Mouse (Mus musculus): ENCODE measurements around the gene Zbtb11. TPM values are rescaled to one million over a fixed set of nuclear protein-coding genes. Genes with fewer than 3 reads are reported as not detected.

The Zbtb11 gene
- polyA plus RNA-seq, 1 experiment from 2014 or later, result 8.4 TPM

DNA sequence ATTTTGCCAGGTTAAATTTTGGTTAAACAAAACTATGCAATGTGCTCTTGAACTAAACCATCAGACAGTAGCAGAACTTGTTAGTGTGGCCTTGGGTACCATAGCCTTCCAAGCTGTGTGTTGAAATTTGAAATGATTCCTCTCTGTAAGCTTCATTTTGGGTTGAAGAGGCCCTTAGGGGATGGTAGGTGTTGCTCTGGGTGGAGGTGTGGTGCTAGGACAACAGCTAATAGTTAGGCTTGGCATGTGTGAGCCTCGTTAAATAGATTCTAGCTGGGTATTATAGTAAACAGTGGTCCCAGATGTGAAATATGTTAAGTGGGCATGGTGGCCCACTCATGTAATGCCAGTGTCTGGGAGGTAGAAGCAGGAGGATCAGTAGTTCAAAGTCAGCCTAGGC is 6.5 kb upstream of the Zbtb11 start:
- TF ChIP-seq CTCF (IDR thresholded peaks at IDR 0.05) (no peak), EP300 (IDR thresholded peaks at IDR 0.05) (no peak)
- peak overlapping the region; percentile 88; the same call in 1 of the 2 replicates for H3K27ac ChIP-seq (ENCODE audit: low read length)
- H3K9ac ChIP-seq (replicated peaks; ENCODE audit: low read depth), result peak overlapping the region; percentile 86
- no peaks in the 10 kb centered on the region for H3K27me3 ChIP-seq (replicated peaks; ENCODE audit: insufficient read depth, low read length)
- H3K9me3 ChIP-seq (ENCODE audit: low read length), result no peaks in the 10 kb centered on the region
- peaks cover 27% of the 10 kb centered on the region for H3K36me3 ChIP-seq (ENCODE audit: insufficient read depth, low read length)
- no peaks in the 10 kb centered on the region for H3K4me1 ChIP-seq (ENCODE audit: insufficient read depth, low read depth, low read length)
- DNase-seq (ENCODE audit: low spot score) (no peak), ATAC-seq (no peak)
- H3K4me3 ChIP-seq (ENCODE audit: low read depth, low read length), result peak overlapping the region; percentile 72
- WGBS, result 11% methylated on average over 1 of the region's 1 CpGs
- peak overlapping the region; percentile 54 for H3K4me2 ChIP-seq (replicated peaks; ENCODE audit: low read depth, low read length)

DNA sequence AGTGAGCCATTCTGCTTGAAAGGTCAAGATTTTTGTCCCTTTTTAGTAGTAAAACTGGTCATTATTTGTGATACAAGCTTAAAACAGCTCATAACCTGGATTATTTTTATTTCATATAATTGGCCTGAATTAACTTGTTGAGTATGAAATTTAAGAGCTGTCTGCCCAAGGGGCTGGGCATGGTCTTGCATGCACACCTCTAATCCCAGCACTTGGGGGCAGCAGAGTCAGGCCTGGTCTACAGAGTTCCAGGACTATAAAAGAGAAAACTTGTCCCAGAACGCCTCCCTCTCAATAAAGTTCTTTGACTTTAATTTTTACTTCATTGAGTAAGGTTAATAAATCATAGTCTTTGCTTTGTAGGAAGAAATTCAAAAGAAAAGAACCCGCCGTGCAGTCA is 4.5 kb upstream of the Zbtb11 start:
- H3K27me3 ChIP-seq (replicated peaks; ENCODE audit: insufficient read depth, low read length), result no peaks in the 10 kb centered on the region
- 70% methylated on average over 3 of the region's 3 CpGs for WGBS
- no peak overlapping the region for H3K4me2 ChIP-seq (replicated peaks; ENCODE audit: low read depth, low read length)
- no peaks in the 10 kb centered on the region; the same call in 1 of the 2 replicates for H3K4me1 ChIP-seq (ENCODE audit: insufficient read depth, low read depth, low read length)
- ATAC-seq, result no peak
- H3K9ac ChIP-seq (replicated peaks; ENCODE audit: low read depth), result no peak overlapping the region
- no peak overlapping the region for H3K27ac ChIP-seq (ENCODE audit: low read length)
- peak; percentile 76 for DNase-seq (ENCODE audit: low spot score)
- H3K9me3 ChIP-seq (ENCODE audit: low read length), result no peaks in the 10 kb centered on the region
- H3K36me3 ChIP-seq (ENCODE audit: insufficient read depth, low read length), result peaks cover 28% of the 10 kb centered on the region
- peak; percentile 73 for TF ChIP-seq CTCF (IDR thresholded peaks at IDR 0.05)
- no peak for TF ChIP-seq EP300 (IDR thresholded peaks at IDR 0.05)
- H3K4me3 ChIP-seq (ENCODE audit: low read depth, low read length), result no peak overlapping the region

DNA sequence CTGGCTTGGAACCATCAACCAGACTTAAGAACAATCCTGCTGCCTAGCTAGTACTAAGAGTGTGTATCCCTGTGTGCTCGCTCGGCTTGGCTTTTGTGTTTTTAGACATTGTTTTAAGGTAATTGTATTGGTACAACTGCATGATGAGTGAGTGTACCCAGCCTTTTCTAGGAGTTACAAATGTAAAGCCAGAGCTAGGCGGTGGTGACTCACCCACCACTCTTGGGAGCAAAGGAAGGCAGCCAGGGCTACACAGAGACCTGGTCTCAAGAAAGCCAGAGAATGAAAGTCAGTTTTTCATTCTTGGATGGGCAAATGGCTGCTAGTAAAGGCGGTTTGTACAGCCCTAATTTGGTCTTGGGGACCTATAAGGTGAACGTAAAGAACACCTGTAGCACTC is 3.3 kb upstream of the Zbtb11 start:
- Histone ChIP-seq H3K4me3 (ENCODE audit: low read depth, low read length) (no peak overlapping the region), H3K27ac (ENCODE audit: low read length) (no peak overlapping the region), H3K4me1 (ENCODE audit: insufficient read depth, low read depth, low read length) (peaks cover 4% of the 10 kb centered on the region; the same call in 1 of the 2 replicates), H3K9me3 (ENCODE audit: low read length) (no peaks in the 10 kb centered on the region), H3K4me2 (replicated peaks; ENCODE audit: low read depth, low read length) (no peak overlapping the region), H3K27me3 (replicated peaks; ENCODE audit: insufficient read depth, low read length) (no peaks in the 10 kb centered on the region), H3K9ac (replicated peaks; ENCODE audit: low read depth) (no peak overlapping the region), H3K36me3 (ENCODE audit: insufficient read depth, low read length) (peaks cover 28% of the 10 kb centered on the region)
- TF ChIP-seq EP300 (IDR thresholded peaks at IDR 0.05), result no peak
- WGBS, result 91% methylated on average over 5 of the region's 5 CpGs
- DNase-seq (ENCODE audit: low spot score), result no peak
- no peak for ATAC-seq

DNA sequence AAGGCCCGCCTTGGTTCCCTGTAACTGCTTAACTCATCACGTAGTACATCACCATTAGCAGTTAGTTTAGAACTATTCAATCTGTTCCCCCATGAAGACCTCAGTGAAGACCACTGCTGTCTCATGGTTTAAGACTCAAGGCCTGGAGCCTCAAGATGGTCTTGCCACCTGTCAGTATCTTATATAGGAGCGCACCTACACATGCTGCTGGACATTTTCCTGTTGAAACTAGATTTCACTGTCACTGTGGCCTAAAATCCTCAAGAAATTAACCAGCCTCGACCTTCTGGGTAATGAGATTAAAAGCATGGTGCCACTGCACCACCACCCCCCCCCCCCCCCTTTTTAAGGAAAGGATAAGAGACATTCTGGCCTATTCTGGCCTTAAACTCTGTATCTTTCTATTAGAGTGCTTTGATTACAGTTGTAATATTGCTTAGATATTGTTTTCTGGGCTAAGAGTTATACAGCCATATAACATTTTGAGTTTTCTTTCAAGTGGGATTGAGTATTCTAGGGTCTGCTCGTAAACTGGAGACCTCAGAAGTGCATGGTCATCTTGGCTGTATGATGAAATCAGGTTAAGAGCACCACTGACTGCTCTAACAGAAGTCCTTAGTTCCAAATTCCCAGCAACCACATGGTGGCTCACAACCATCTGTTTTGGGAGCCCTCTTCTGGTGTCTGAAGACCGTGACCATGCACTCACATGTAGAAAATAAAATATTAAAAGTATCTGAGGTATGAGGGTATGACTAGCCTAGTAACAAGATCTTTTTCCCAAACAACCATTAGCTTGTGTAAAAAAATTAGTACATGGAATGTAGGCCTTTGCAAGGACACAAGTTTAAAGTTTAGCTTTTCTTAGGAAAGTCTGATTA is 1.7 kb upstream of the Zbtb11 start:
- ATAC-seq, result no peak
- Histone ChIP-seq H3K36me3 (ENCODE audit: insufficient read depth, low read length) (peaks cover 28% of the 10 kb centered on the region), H3K4me1 (ENCODE audit: insufficient read depth, low read depth, low read length) (peaks cover 6% of the 10 kb centered on the region; the same call in 1 of the 2 replicates), H3K27ac (ENCODE audit: low read length) (no peak overlapping the region), H3K27me3 (replicated peaks; ENCODE audit: insufficient read depth, low read length) (no peaks in the 10 kb centered on the region), H3K9me3 (ENCODE audit: low read length) (no peaks in the 10 kb centered on the region), H3K4me3 (ENCODE audit: low read depth, low read length) (no peak overlapping the region), H3K9ac (replicated peaks; ENCODE audit: low read depth) (no peak overlapping the region), H3K4me2 (replicated peaks; ENCODE audit: low read depth, low read length) (no peak overlapping the region)
- no peak for TF ChIP-seq CTCF (IDR thresholded peaks at IDR 0.05)
- no peak for TF ChIP-seq EP300 (IDR thresholded peaks at IDR 0.05)
- DNase-seq (ENCODE audit: low spot score), result no peak
- WGBS, result 75% methylated on average over 6 of the region's 6 CpGs

DNA sequence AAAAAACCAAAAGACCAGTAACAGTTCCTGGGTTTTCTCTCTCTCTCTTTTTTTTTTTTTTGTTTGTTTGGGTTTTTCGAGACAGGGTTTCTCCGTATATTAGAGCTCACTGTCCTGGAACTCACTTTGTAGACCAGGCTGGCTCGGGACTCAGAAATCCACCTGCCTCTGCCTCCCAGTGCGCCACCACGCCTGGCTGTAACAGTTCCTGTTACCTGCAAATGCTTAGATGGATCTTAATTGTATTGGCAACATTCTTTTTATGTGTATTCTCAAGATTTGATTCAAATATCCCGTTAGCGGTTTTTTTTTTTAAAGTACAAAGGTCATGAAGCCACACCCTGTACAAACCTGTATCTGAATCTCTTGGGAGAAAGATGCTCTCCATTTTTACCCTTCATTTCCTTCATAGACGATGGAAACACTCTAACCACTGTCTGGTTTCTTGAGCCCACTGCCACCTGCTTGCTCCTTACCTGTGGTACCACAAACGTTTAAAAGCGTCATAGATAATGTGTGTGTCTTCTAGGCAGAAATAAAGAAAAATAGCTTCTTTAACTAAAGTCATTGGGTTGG is 969 bp upstream of the Zbtb11 start:
- H3K4me2 ChIP-seq (replicated peaks; ENCODE audit: low read depth, low read length), result peak overlapping the region; percentile 56
- H3K36me3 ChIP-seq (ENCODE audit: insufficient read depth, low read length), result peaks cover 28% of the 10 kb centered on the region
- H3K9me3 ChIP-seq (ENCODE audit: low read length), result no peaks in the 10 kb centered on the region
- H3K4me1 ChIP-seq (ENCODE audit: insufficient read depth, low read depth, low read length), result peaks cover 6% of the 10 kb centered on the region; the same call in 1 of the 2 replicates
- WGBS, result 47% methylated on average over 10 of the region's 10 CpGs
- DNase-seq (ENCODE audit: low spot score) (no peak), ATAC-seq (no peak)
- H3K4me3 ChIP-seq (ENCODE audit: low read depth, low read length), result peak overlapping the region; percentile 98
- no peak overlapping the region for H3K27ac ChIP-seq (ENCODE audit: low read length)
- TF ChIP-seq EP300 (IDR thresholded peaks at IDR 0.05), result no peak
- TF ChIP-seq CTCF (IDR thresholded peaks at IDR 0.05), result no peak
- 0 out of 2 replicates have a peak overlapping the region, but pooled peaks have one; percentile 5 for H3K9ac ChIP-seq (replicated peaks; ENCODE audit: low read depth)
- no peaks in the 10 kb centered on the region for H3K27me3 ChIP-seq (replicated peaks; ENCODE audit: insufficient read depth, low read length)

DNA sequence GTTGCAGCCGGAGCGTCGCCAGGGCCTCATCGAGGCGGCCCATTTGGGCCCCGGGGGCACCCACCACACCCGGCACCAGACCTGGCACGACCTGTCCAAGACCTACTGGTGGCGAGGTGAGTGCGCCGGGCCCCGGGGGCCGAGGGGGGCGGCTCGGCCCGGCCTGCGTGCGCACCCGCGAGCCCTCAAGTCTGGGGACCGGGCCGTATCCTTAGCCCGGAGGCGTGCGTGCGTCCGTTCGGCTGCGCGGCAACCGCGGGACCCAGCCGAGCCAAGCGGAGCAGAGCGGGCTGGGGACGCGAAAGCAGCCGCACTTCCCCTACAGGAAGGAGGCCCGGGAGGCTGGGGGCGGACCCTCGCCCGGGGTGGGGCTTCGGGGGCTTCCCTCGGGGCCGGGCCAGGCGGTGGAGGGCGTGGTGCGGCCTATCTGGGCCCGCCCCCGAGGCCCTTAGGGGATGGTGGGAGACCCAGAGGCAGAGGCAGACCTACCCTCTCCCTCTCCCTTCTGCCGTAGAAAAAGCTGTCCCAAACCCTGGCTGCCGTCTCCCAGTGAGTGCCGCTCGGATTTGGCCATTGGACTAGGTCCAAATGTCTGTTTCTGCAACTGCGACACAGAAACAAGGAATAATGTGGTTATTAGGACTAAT is 696 bp downstream of the Zbtb11 start:
- Histone ChIP-seq H3K36me3 (ENCODE audit: insufficient read depth, low read length) (peaks cover 28% of the 10 kb centered on the region), H3K9ac (replicated peaks; ENCODE audit: low read depth) (peak overlapping the region; percentile 94), H3K4me1 (ENCODE audit: insufficient read depth, low read depth, low read length) (peaks cover 6% of the 10 kb centered on the region; the same call in 1 of the 2 replicates), H3K4me2 (replicated peaks; ENCODE audit: low read depth, low read length) (peak overlapping the region; percentile 68), H3K9me3 (ENCODE audit: low read length) (no peaks in the 10 kb centered on the region), H3K27ac (ENCODE audit: low read length) (peak overlapping the region; percentile 95), H3K4me3 (ENCODE audit: low read depth, low read length) (peak overlapping the region; percentile 98), H3K27me3 (replicated peaks; ENCODE audit: insufficient read depth, low read length) (no peaks in the 10 kb centered on the region)
- ATAC-seq (peak; percentile 92), DNase-seq (ENCODE audit: low spot score) (peak; percentile 96)
- WGBS, result 0% methylated on average over 35 of the region's 55 CpGs
- TF ChIP-seq CTCF (IDR thresholded peaks at IDR 0.05) (no peak), EP300 (IDR thresholded peaks at IDR 0.05) (no peak)
